Mouse (Mus musculus): ENCODE measurements around the gene Tnfrsf13c. TPM values are rescaled to one million over a fixed set of nuclear protein-coding genes. Genes with fewer than 3 reads are reported as not detected.

Tnfrsf13c gene
- polyA plus RNA-seq, 1 experiment from 2014 or later, result not detected

DNA sequence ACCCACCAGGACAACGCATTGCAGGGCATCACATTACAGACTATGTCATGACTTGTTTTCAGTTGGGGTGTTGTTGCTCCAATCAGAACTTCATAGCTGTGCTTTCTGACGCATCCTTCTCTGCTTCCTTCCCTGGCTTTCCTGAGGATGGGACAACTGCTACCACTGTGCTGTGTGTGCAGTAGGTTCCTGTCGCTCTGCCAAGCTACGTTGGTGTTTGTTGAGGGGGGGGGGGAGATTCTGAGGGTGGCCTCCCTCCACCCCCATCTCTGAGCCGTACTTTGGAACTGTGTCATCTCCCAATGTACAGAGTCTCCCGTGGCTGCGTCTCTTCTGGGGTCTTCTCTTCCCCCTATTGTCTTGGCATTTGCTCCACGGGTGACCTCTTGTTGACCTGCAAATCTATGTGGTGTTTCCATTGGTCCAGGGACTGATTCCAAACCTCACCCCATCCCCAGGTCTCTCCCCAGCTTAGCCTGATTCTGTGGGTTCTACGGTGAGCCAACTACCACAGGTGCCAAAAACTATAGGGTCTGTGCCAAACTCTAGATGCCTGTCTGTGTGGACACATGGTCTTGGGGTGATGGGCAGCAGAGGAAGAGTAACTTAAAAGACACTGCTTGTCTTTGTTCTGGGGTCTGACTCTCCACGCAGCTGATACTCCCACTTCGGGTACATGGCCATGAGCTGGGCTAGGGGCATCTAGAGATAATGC lies 8.7 kb downstream of the Tnfrsf13c start:
- Histone ChIP-seq H3K36me3 (no peaks in the 10 kb centered on the region), H3K27me3 (peaks cover 89% of the 10 kb centered on the region), H3K9me3 (replicated peaks) (no peaks in the 10 kb centered on the region), H3K4me3 (no peak overlapping the region), H3K4me2 (no peak overlapping the region), H3K27ac (no peak overlapping the region), H3K9ac (no peak overlapping the region), H3K4me1 (replicated peaks) (peaks cover 37% of the 10 kb centered on the region)
- no peak for ATAC-seq (replicated peaks; ENCODE audit: insufficient number of reproducible peaks, insufficient read depth, low FRiP score, low read depth)
- WGBS, result 39% methylated on average over 11 of the region's 11 CpGs

DNA sequence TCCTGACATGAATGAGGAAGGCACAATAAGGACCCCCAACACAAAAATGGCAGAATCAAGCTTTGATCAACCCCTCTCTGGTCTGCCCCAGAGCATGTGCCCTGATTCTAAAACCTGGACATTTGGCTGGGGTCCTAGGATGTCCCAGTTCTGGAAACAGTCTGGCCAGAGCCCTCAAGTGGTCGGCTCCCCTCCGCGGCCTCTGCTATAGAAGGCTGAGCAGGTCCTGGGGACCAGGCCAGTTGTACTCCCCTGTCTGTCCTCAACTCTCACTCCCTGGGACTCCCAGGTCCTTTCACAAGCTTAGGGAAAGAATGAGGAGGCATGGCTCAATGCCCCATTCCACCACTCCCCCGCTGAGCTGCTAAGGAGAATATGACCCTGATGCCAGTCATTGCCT lies 10.9 kb downstream of the Tnfrsf13c start:
- no peaks in the 10 kb centered on the region for H3K9me3 ChIP-seq (replicated peaks)
- H3K27ac ChIP-seq, result no peak overlapping the region
- WGBS, result 28% methylated on average over 4 of the region's 4 CpGs
- no peaks in the 10 kb centered on the region for H3K36me3 ChIP-seq
- H3K9ac ChIP-seq, result no peak overlapping the region
- peaks cover 96% of the 10 kb centered on the region for H3K27me3 ChIP-seq
- ATAC-seq (replicated peaks; ENCODE audit: insufficient number of reproducible peaks, insufficient read depth, low FRiP score, low read depth), result no peak
- H3K4me3 ChIP-seq, result 0 out of 2 replicates have a peak overlapping the region, but pooled peaks have one; percentile 54
- peaks cover 37% of the 10 kb centered on the region for H3K4me1 ChIP-seq (replicated peaks)
- no peak overlapping the region; the same call in 1 of the 2 replicates for H3K4me2 ChIP-seq

DNA sequence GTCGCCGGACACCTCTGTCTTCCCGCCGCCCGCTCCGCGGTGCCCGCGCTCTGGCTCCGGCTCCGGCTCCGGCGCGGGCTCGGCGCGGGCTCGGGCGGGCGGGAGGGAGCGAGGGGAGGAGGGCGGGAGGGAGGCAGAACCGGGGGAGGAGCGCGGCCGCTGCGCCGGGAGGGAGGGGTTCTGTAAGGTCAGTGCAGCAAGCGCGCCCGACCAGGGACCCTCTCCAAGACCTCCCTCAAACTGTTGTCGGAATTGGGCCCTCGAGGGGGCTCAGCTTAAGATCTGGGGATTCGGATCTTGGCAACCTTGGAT lies 11.5 kb downstream of the Tnfrsf13c start, which contains the start of gene Shisa8:
Gene Shisa8, minus strand, starts transcription at position 64 of the 312 bp plus-strand sequence.
- Histone ChIP-seq H3K4me1 (replicated peaks) (peaks cover 37% of the 10 kb centered on the region), H3K9ac (peak within 1 kb of the TSS; percentile 40), H3K36me3 (no peaks in the 10 kb centered on the region), H3K9me3 (replicated peaks) (no peaks in the 10 kb centered on the region), H3K27ac (no peak within 1 kb of the TSS), H3K4me2 (peak within 1 kb of the TSS; percentile 86), H3K27me3 (peaks cover 97% of the 10 kb centered on the region), H3K4me3 (peak within 1 kb of the TSS; percentile 54)
- ATAC-seq (replicated peaks; ENCODE audit: insufficient number of reproducible peaks, insufficient read depth, low FRiP score, low read depth), result no peak
- WGBS, result under 1% methylated on average over 28 of the region's 34 CpGs

DNA sequence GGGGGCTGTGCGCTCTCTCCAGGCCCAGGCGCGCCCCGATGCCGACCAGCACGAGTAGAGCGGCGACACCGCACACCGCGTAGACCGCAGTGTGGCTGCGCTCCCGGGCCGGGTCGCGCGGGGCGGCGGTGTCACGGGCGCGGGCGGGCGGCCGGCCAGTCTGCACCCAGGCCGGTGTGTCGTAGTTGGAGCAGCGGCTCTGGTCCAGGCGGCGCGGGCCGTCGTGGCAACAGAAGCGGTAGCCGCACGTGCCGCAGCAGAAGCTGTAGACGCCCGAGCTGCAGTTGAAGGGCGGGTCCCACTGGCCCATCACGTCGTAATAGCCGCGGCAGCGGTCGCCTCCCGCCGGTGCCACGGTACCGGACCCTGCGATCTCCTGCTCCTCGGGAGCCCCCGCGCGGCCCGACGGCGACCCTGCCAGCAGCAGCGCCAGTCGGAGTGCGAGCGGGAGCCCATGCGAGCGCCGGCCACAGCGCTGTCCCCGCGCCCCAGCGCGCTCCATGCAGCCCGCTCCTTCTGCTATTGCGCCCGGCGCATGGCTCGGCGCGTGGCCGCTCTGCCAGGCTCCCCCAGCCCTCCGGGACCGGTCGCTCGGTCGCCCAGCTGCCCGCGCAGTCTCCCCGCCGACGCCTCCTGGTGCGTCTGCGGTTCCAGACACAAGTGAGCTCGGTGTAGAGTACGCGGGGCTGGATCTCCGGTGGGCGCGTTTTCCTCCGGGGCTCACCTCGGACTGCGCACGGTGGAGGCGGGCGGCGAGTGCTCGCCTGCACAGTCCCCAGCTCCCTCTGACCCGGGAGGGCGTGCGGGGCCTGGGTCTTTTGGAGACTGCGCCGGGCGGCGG lies 12.0 kb downstream of the Tnfrsf13c start:
- no peak overlapping the region for H3K27ac ChIP-seq
- peaks cover 41% of the 10 kb centered on the region for H3K4me1 ChIP-seq (replicated peaks)
- H3K9me3 ChIP-seq (replicated peaks), result no peaks in the 10 kb centered on the region
- WGBS, result under 1% methylated on average over 109 of the region's 112 CpGs
- peaks cover 99% of the 10 kb centered on the region for H3K27me3 ChIP-seq
- peak overlapping the region; percentile 40 for H3K9ac ChIP-seq
- H3K36me3 ChIP-seq, result no peaks in the 10 kb centered on the region
- H3K4me3 ChIP-seq, result peak overlapping the region; percentile 54
- ATAC-seq (replicated peaks; ENCODE audit: insufficient number of reproducible peaks, insufficient read depth, low FRiP score, low read depth), result no peak; the same call in 1 of the 2 replicates
- H3K4me2 ChIP-seq, result peak overlapping the region; percentile 86

DNA sequence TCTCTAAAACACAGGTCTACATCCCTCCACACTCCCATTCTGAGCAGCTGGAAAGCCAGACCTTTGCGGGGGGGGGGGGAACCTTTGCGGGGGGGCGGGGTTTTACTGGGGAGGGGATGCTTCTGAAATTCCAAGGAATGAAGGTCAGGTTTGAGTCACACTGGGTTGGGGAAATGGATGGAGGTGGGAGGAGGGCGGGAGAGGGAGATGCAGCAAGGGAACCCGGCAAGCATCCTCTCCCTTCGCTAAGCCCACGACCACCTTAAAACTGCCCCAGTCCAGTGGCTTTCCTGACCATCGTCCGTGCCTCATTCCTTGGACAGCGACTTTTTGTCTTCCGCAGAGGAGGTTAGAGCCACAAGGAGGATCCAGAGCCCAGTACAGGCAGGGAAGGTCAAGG lies 12.9 kb downstream of the Tnfrsf13c start:
- H3K4me3 ChIP-seq, result peak overlapping the region; percentile 54
- H3K27me3 ChIP-seq, result peaks cover 99% of the 10 kb centered on the region
- H3K36me3 ChIP-seq, result no peaks in the 10 kb centered on the region
- H3K9ac ChIP-seq, result no peak overlapping the region
- H3K4me2 ChIP-seq, result peak overlapping the region; percentile 86
- H3K27ac ChIP-seq, result no peak overlapping the region
- peaks cover 41% of the 10 kb centered on the region for H3K4me1 ChIP-seq (replicated peaks)
- no peaks in the 10 kb centered on the region for H3K9me3 ChIP-seq (replicated peaks)
- ATAC-seq (replicated peaks; ENCODE audit: insufficient number of reproducible peaks, insufficient read depth, low FRiP score, low read depth), result no peak
- 4% methylated on average over 11 of the region's 11 CpGs for WGBS

DNA sequence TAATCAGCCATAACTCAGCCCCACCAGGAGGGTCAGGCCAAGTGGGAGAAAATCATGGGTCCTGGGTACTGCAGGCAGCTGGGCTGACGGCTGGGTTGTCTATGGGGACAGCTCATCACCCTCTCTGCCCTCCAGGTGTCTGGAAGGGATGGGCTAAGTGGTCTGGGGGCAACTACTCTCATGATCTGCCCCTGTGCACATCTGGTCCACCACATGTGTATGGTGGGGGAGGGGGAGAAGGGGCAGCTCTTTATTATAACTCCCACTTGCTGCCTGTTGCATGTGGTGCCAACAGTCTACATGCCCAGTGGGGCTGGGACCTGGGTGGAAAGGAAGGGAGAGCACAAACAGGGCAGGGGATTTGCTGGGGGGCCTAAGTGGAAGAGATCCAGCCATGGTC lies 13.4 kb downstream of the Tnfrsf13c start:
- H3K9me3 ChIP-seq (replicated peaks), result no peaks in the 10 kb centered on the region
- ATAC-seq (replicated peaks; ENCODE audit: insufficient number of reproducible peaks, insufficient read depth, low FRiP score, low read depth), result no peak
- H3K27ac ChIP-seq, result no peak overlapping the region
- H3K4me2 ChIP-seq, result no peak overlapping the region
- WGBS, result 67% methylated on average over 1 of the region's 1 CpGs
- H3K36me3 ChIP-seq, result no peaks in the 10 kb centered on the region
- peaks cover 41% of the 10 kb centered on the region for H3K4me1 ChIP-seq (replicated peaks)
- H3K27me3 ChIP-seq, result peaks cover 99% of the 10 kb centered on the region
- no peak overlapping the region for H3K9ac ChIP-seq
- H3K4me3 ChIP-seq, result no peak overlapping the region

DNA sequence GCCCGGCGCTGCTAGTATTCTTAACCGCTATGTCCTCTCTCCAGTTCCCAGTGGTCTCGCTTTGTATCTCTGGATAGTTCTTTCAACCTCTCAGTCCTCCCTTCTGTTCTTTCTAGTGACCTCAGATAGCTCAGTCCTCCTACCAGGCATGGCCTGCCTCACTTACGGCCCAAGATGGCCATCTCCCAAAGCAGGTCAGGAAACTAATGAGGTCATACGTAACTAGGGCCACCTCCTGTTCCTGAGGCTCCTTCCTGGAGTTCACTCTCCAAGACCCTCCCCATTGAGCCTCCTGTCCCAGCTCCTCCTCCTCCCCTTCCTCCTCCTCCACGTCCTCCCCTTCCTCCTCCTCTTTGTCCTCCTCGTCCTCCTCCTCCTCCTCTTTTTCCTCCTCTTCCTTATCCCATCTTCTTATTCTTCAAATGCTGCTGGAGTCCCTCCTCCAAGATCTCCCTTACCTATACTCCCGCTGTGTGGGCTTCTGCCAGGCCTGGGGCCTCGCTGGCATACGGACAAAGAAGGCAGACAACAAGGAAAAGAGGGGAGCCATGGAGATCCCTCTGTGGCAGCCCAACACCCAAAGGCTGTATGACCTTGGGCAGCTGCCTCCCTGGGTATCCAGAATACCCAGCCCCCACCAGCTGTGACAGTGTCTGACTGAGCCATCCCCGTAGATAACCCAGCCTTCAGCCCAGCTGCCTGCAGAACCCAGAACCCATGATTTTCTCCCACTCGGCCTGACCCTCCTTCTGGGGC lies 14.7 kb downstream of the Tnfrsf13c start:
- Histone ChIP-seq H3K4me1 (replicated peaks) (peaks cover 37% of the 10 kb centered on the region), H3K4me2 (no peak overlapping the region), H3K27me3 (peaks cover 98% of the 10 kb centered on the region), H3K27ac (no peak overlapping the region), H3K4me3 (no peak overlapping the region), H3K9me3 (replicated peaks) (no peaks in the 10 kb centered on the region), H3K9ac (no peak overlapping the region), H3K36me3 (peaks cover 8% of the 10 kb centered on the region; the same call in 1 of the 2 replicates)
- WGBS, result 82% methylated on average over 13 of the region's 13 CpGs
- ATAC-seq (replicated peaks; ENCODE audit: insufficient number of reproducible peaks, insufficient read depth, low FRiP score, low read depth), result no peak

DNA sequence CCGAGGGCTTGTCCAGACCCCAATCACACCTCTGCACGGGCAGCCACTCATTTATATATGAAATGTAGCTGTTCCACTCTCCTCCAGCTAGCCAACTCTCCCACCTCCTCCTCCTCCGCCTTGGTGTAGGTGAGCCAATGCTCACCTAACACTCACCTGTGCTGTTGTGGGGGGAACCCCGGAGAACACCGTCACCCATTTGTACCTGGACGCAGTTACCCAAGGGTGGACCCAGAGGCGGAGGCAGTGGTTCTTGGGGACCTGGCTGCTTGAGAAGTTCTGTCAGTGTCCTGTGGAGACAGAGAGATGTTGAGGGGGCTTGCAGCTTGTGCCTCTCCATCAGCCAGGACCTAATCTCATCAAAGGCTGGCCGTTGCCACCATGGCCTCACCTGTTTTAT lies 15.9 kb downstream of the Tnfrsf13c start:
- Histone ChIP-seq H3K4me2 (no peak overlapping the region), H3K36me3 (peaks cover 15% of the 10 kb centered on the region), H3K4me3 (no peak overlapping the region), H3K27ac (no peak overlapping the region), H3K27me3 (peaks cover 94% of the 10 kb centered on the region), H3K4me1 (replicated peaks) (peaks cover 37% of the 10 kb centered on the region), H3K9me3 (replicated peaks) (no peaks in the 10 kb centered on the region), H3K9ac (no peak overlapping the region)
- 83% methylated on average over 8 of the region's 8 CpGs for WGBS
- no peak for ATAC-seq (replicated peaks; ENCODE audit: insufficient number of reproducible peaks, insufficient read depth, low FRiP score, low read depth)

DNA sequence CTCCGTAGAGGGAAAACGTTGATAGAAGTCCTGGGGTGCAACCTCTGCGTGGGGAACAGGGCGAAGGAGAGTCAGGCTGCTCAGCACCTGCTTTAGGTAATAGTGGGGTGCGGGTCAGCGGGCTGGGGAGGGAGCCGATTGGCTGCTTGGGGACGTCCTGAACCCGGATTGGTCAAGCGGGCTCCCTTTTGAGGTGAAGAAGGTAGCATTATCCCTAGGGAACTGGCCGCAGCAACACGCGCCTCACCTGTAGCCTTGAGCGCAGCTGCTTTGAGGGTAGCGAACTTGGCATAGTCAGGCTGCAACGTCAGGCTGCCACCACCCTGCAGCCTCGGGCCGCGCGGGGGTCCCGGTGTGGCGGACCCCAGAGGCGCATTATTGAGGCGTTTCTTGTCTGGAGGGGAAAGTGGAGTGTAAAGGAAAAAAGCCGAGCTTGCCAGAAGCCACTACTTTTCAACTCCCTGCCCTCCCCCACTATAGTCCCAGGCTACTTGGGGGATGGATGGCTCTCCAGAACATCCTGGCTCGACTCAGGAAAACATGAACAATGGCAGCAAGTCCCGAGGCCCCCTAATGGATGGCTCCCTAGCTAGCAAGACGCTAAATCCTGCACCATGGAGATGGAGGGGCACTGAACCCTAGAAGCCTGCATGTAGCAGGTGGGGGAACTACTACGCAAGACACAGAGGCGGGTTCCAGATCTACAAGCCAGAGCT lies 16.5 kb downstream of the Tnfrsf13c start:
- 21% methylated on average over 30 of the region's 30 CpGs for WGBS

DNA sequence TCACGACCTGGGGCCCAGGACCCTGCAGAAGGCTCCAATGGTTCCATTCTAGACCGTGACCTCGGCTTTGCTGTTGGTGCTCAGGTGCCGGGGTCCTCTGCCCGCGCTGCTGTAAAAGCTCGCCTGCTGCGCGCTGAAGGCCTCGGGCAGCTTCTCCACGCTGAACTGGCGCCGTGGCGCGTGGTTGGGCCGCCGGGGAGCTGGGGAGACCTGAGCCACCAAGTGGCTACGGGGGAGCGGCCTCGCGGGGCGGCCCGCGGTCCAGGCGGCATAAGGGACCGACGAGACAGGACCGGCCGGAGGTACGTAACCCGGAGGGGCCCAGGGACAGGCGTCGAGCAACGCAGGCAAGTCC lies 17.1 kb downstream of the Tnfrsf13c start:
- ATAC-seq (replicated peaks; ENCODE audit: insufficient number of reproducible peaks, insufficient read depth, low FRiP score, low read depth), result no peak
- H3K4me1 ChIP-seq (replicated peaks), result peaks cover 29% of the 10 kb centered on the region
- H3K27me3 ChIP-seq, result peaks cover 82% of the 10 kb centered on the region
- peaks cover 24% of the 10 kb centered on the region for H3K36me3 ChIP-seq
- H3K9ac ChIP-seq, result no peak overlapping the region
- no peak overlapping the region for H3K27ac ChIP-seq
- WGBS, result 18% methylated on average over 34 of the region's 34 CpGs
- H3K4me2 ChIP-seq, result peak overlapping the region; percentile 41
- no peaks in the 10 kb centered on the region for H3K9me3 ChIP-seq (replicated peaks)
- peak overlapping the region; percentile 17 for H3K4me3 ChIP-seq

More for the DNA sequence above, 16.5 kb downstream of the Tnfrsf13c start:
- Histone ChIP-seq H3K27ac (no peak overlapping the region), H3K9ac (no peak overlapping the region), H3K36me3 (peaks cover 21% of the 10 kb centered on the region), H3K9me3 (replicated peaks) (no peaks in the 10 kb centered on the region), H3K27me3 (peaks cover 88% of the 10 kb centered on the region), H3K4me2 (peak overlapping the region; percentile 41), H3K4me3 (peak overlapping the region; percentile 17), H3K4me1 (replicated peaks) (peaks cover 35% of the 10 kb centered on the region)
- no peak for ATAC-seq (replicated peaks; ENCODE audit: insufficient number of reproducible peaks, insufficient read depth, low FRiP score, low read depth)

All from heart, embryonic 15.5 days (tissue).